32 mouse cellular contexts compared by ENCODE assay signal in the genomic region with DNA sequence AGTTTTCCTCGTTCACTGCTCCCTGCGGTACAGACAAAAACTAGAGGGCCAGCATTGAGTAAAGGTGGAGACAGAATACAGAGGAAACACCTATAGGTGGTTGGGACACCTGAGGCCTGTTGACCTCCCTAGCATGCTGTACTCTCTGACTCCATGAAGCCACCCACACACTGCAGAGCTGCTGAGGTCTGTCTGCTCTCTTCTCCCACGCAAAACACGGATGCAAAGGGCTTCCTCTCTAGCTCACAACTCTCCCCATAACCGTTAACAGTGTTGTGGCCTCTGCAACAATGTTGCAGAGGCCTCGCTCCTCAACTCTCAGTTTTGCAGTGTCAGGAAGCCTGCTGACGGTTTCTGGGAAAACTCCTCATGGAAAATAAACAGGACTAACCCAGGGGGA. TPM values are rescaled to one million over a fixed set of nuclear protein-coding genes. Genes with fewer than 3 reads are reported as not detected.
DNase-seq lines count a peak whose midpoint lies in the region; ATAC-seq and TF ChIP-seq lines count a peak whose summit lies in the region.
"Had no signal": no experiment of that assay in that cellular context is flagged by ENCODE, and none has a peak within 500 bp of the region (broad histone marks: within the 10 kb centered on the region; RNA-seq: fewer than 3 reads in every experiment).

No protein-coding gene starts in this region.

- no peak overlapping the region for H3K4me3 ChIP-seq in testis, adult 2 months (ENCODE audit: control insufficient read depth, low read depth, low read length)
- no peak overlapping the region for H3K4me3 ChIP-seq in liver, embryonic 13.5 days (replicated peaks)
- H3K4me3 ChIP-seq in kidney, adult 2 months (ENCODE audit: insufficient read depth, low read depth, low read length), result no peak overlapping the region
- H3K4me3 ChIP-seq: embryonic facial prominence, embryonic 13.5 days; erythroblast, embryonic 14.5 days; forebrain, embryonic 12.5 days; heart, embryonic 15.5 days; kidney, embryonic 15.5 days; lung, embryonic 15.5 days; stomach, embryonic 15.5 days had no signal

- H3K4me2 ChIP-seq in liver, embryonic 13.5 days, result peak overlapping the region; percentile 46; the same call in 1 of the 2 replicates
- H3K4me2 ChIP-seq: embryonic facial prominence, embryonic 13.5 days; forebrain, embryonic 12.5 days; heart, embryonic 15.5 days; kidney, embryonic 15.5 days; lung, embryonic 15.5 days; stomach, embryonic 15.5 days had no signal

- DNase-seq in heart, adult 11 months, result peak; percentile 55
- DNase-seq in heart, postnatal 4 days, result no peak
- no peak for DNase-seq in testis, postnatal 10 days (ENCODE audit: low spot score)
- no peak for DNase-seq in liver, embryonic 13.5 days
- no peak for DNase-seq in right cerebral cortex, postnatal 36 days (ENCODE audit: low spot score in 2 of 2)
- DNase-seq in kidney, adult 2 months, result no peak
- DNase-seq in thymus, postnatal 14 days, result no peak
- DNase-seq: adrenal gland, adult 2 months; cerebellum, adult 8-10 months; cerebellum, postnatal 36 days; embryo, embryonic 11 days; heart, postnatal 36 days; kidney, postnatal 36 days; lung, postnatal 4 days; right cerebral cortex, adult 18-20 months had no signal

- H3K36me3 ChIP-seq in testis, adult 2 months (ENCODE audit: control insufficient read depth, insufficient read depth, low read length), result no peaks in the 10 kb centered on the region
- peaks cover 82% of the 10 kb centered on the region for H3K36me3 ChIP-seq in liver, embryonic 13.5 days
- H3K36me3 ChIP-seq in kidney, adult 2 months (ENCODE audit: control insufficient read depth, insufficient read depth, low read length), result no peaks in the 10 kb centered on the region
- H3K36me3 ChIP-seq: G1E had no signal

- 83% methylated on average over 7 of the region's 7 CpGs for WGBS in liver, embryonic 13.5 days (ENCODE audit: insufficient replicate concordance)
- 65% methylated on average over 7 of the region's 7 CpGs for WGBS in kidney, adult 2 months

- peaks cover 2% of the 10 kb centered on the region; the same call in 1 of the 2 replicates for H3K4me1 ChIP-seq in testis, adult 2 months (ENCODE audit: control insufficient read depth, insufficient read depth, low read length)
- peaks cover 96% of the 10 kb centered on the region for H3K4me1 ChIP-seq in liver, embryonic 13.5 days (replicated peaks)
- H3K4me1 ChIP-seq in kidney, adult 2 months (ENCODE audit: control insufficient read depth, insufficient read depth, low read length), result no peaks in the 10 kb centered on the region
- H3K4me1 ChIP-seq: embryonic facial prominence, embryonic 13.5 days; forebrain, embryonic 12.5 days; kidney, embryonic 15.5 days had no signal

- no peak for ATAC-seq in liver, embryonic 13.5 days (ENCODE audit: low read depth)
- ATAC-seq: hindbrain, embryonic 16.5 days; intestine, postnatal 0 days; midbrain, embryonic 16.5 days; Patski had no signal

- H3K27me3 ChIP-seq in testis, adult 2 months (ENCODE audit: control insufficient read depth, insufficient read depth, low read length), result no peaks in the 10 kb centered on the region
- H3K27me3 ChIP-seq in liver, embryonic 13.5 days, result no peaks in the 10 kb centered on the region
- H3K27me3 ChIP-seq in kidney, adult 2 months (replicated peaks; ENCODE audit: control insufficient read depth, insufficient read depth, low read length), result no peaks in the 10 kb centered on the region
- H3K27me3 ChIP-seq: CH12.LX; embryonic facial prominence, embryonic 13.5 days; forebrain, embryonic 12.5 days; heart, embryonic 15.5 days; kidney, embryonic 15.5 days; lung, embryonic 15.5 days; Patski; stomach, embryonic 15.5 days had no signal

- TF ChIP-seq CTCF in testis, adult 2 months (IDR thresholded peaks at IDR 0.05; ENCODE audit: control insufficient read depth, insufficient read depth, insufficient replicate concordance, low read depth, low read length), result no peak
- TF ChIP-seq CTCF in kidney, adult 2 months (conservative IDR thresholded peaks at IDR 0.05; ENCODE audit: insufficient read depth, insufficient read length, low read depth, low read length), result no peak

- peak overlapping the region; percentile 16; the same call in 1 of the 2 replicates for H3K27ac ChIP-seq in testis, adult 2 months (ENCODE audit: control insufficient read depth, insufficient read depth, low read depth, low read length)
- H3K27ac ChIP-seq in liver, embryonic 13.5 days, result peak overlapping the region; percentile 83
- H3K27ac ChIP-seq in kidney, adult 2 months (ENCODE audit: insufficient read depth, low read depth, low read length), result no peak overlapping the region
- H3K27ac ChIP-seq: embryonic facial prominence, embryonic 13.5 days; forebrain, embryonic 12.5 days; heart, embryonic 15.5 days; kidney, embryonic 15.5 days; lung, embryonic 15.5 days; stomach, embryonic 15.5 days had no signal

- peak overlapping the region; percentile 62 for H3K9ac ChIP-seq in liver, embryonic 13.5 days
- H3K9ac ChIP-seq: embryonic facial prominence, embryonic 13.5 days; forebrain, embryonic 12.5 days; heart, embryonic 15.5 days; kidney, embryonic 15.5 days; lung, embryonic 15.5 days; stomach, embryonic 15.5 days had no signal

- no peak for TF ChIP-seq POLR2A in testis, adult 2 months (IDR thresholded peaks at IDR 0.05; ENCODE audit: control insufficient read depth, low read depth, low read length)
- no peak for TF ChIP-seq POLR2A in kidney, adult 2 months (IDR thresholded peaks at IDR 0.05; ENCODE audit: low read depth, low read length)

- no peaks in the 10 kb centered on the region for H3K9me3 ChIP-seq in liver, embryonic 13.5 days (replicated peaks)
- H3K9me3 ChIP-seq: heart, embryonic 15.5 days; kidney, embryonic 15.5 days; lung, embryonic 15.5 days; stomach, embryonic 15.5 days had no signal

RNA-seq across cellular contexts. Expression of a gene that starts 15.5 kb away (rescaled TPM):
- total RNA-seq in heart, postnatal 4 days (2021), result 10 to 100 TPM; 12.7 to 14.2 TPM
- 1.9 and 2.0 TPM in 2 replicates for polyA plus RNA-seq in testis, adult 2 months (2012; rRNA removed)
- polyA plus RNA-seq in liver, embryonic 13.5 days (2015; fragmentation: Nextera tagmentation; extraction: Ambion mirVana), result 77.9 and 83.7 TPM in 2 replicates
- polyA plus RNA-seq in kidney, adult 2 months (2012; rRNA removed), result 14.2 and 16.0 TPM in 2 replicates
- polyA plus RNA-seq: G1E had no signal

RNA-seq across cellular contexts. Expression of a gene that starts 54.1 kb away (rescaled TPM):
- total RNA-seq in heart, postnatal 4 days (2021), result not detected
- polyA plus RNA-seq in testis, adult 2 months (2012; rRNA removed), result 0.02 TPM in 1 of 2 replicates, not detected in the other
- 0.70 and 1.0 TPM in 2 replicates for polyA plus RNA-seq in liver, embryonic 13.5 days (2015; fragmentation: Nextera tagmentation; extraction: Ambion mirVana)
- 0.05 and 0.06 TPM in 2 replicates for polyA plus RNA-seq in kidney, adult 2 months (2012; rRNA removed)
- total RNA-seq: CH12.LX; G1E; gastrocnemius, adult 8-10 months; granulocyte monocyte progenitor cell, adult 5-6 weeks; heart, postnatal 36 days had no signal
- polyA plus RNA-seq: erythroblast, embryonic 14.5 days; G1E; neural tube, embryonic 14.5 days; Patski had no signal
